Mouse (Mus musculus) cerebellum, adult 2 months (tissue): ENCODE results near the gene Ppp3ca. TPM values are rescaled to one million over a fixed set of nuclear protein-coding genes. Genes with fewer than 3 reads are reported as not detected.

Experiments
- DNase-seq, 2 experiments: peaks; one replicate each; pipeline ENCODE4 v3.0.0; 2021
- H3K27ac ChIP-seq: fragments of 200-500 bp; 2 replicates; pipeline ENCODE4 v1.5.1; 2012; ENCODE audit warnings: low read length, control low read depth, inconsistent platforms; ENCODE audit not compliant: insufficient read depth
- H3K27me3 ChIP-seq: fragments of 200-500 bp; 2 replicates; pipeline ENCODE4 v1.6.1; 2012; ENCODE audit warnings: inconsistent platforms, mild to moderate bottlenecking, low read length, moderate library complexity; ENCODE audit not compliant: control insufficient read depth, insufficient read depth
- H3K4me1 ChIP-seq: fragments of 200-500 bp; 2 replicates; pipeline ENCODE4 v1.6.1; 2011; ENCODE audit warnings: low read length; ENCODE audit not compliant: control insufficient read depth, insufficient read depth
- H3K4me3 ChIP-seq: fragments of 200-500 bp; replicated peaks from 2 replicates; pipeline ENCODE3; 2011; ENCODE audit warnings: mild to moderate bottlenecking, low read depth, low read length, control low read depth; ENCODE audit not compliant: insufficient read depth
- CTCF ChIP-seq: fragments of 200-500 bp; IDR thresholded peaks from 2 replicates; pipeline ENCODE4 v1.5.1; 2011; ENCODE audit warnings: low read depth, mild to moderate bottlenecking, control low read depth, low read length, moderate library complexity, borderline replicate concordance; ENCODE audit not compliant: insufficient read depth
- POLR2A ChIP-seq: fragments of 200-500 bp; IDR thresholded peaks from 2 replicates; pipeline ENCODE4 v1.6.1; 2011; ENCODE audit warnings: low read length, control low read depth, borderline replicate concordance; ENCODE audit not compliant: insufficient read depth
- WGBS: fragments of 180-500 bp; shearing (Covaris S2); methylation state at CpG from one replicate; pipeline ENCODE4 v1.1.7; 2018; 5-methylcytosine and 5-hydroxymethylcytosine counted together
- polyA plus RNA-seq: library from polyadenylated mRNA; depleted of rRNA; stranded (reverse); fragments of >200 nt; gene quantifications from 2 replicates; pipeline ENCODE4 v1.2.3, GENCODE M21; 2012

Gene Ppp3ca
- polyA plus RNA-seq, 1 experiment: 334 TPM

- no peak for DNase-seq
- TF ChIP-seq CTCF: no peak
- no peak for TF ChIP-seq POLR2A
- 45% methylated on average over 2 of the region's 2 CpGs for WGBS
- H3K27ac ChIP-seq: no peak overlapping the region
- H3K4me1 ChIP-seq: peaks cover 30% of the 10 kb centered on the region
- H3K4me3 ChIP-seq: no peak overlapping the region
- H3K27me3 ChIP-seq: no peaks in the 10 kb centered on the region
Measured at GRCm38 (mm10) chr3:136676991-136677390, 7.1 kb downstream of the Ppp3ca start.

GRCm38 (mm10) chr3:136678386-136678785, 8.5 kb downstream of the Ppp3ca start:
- no peak overlapping the region for H3K27ac ChIP-seq
- WGBS: 14% methylated on average over 8 of the region's 8 CpGs
- no peak overlapping the region for H3K4me3 ChIP-seq
- DNase-seq: peak; percentile 42 to 57
- TF ChIP-seq POLR2A (no peak), CTCF (no peak)
- peaks cover 34% of the 10 kb centered on the region for H3K4me1 ChIP-seq
- no peaks in the 10 kb centered on the region for H3K27me3 ChIP-seq

GRCm38 (mm10) chr3:136679903-136680491, 10.1 kb downstream of the Ppp3ca start:
- no peaks in the 10 kb centered on the region for H3K27me3 ChIP-seq
- H3K4me1 ChIP-seq: peaks cover 43% of the 10 kb centered on the region
- peak in 1 of 2 experiments; percentile 19 for DNase-seq
- 26% methylated on average over 6 of the region's 6 CpGs for WGBS
- H3K4me3 ChIP-seq: no peak overlapping the region
- TF ChIP-seq POLR2A (no peak), CTCF (no peak)
- no peak overlapping the region for H3K27ac ChIP-seq

GRCm38 (mm10) chr3:136682242-136682641, 12.3 kb downstream of the Ppp3ca start:
- 69% methylated on average over 8 of the region's 8 CpGs for WGBS
- Histone ChIP-seq H3K27me3 (no peaks in the 10 kb centered on the region), H3K4me3 (no peak overlapping the region), H3K27ac (no peak overlapping the region), H3K4me1 (peaks cover 34% of the 10 kb centered on the region)
- no peak for DNase-seq
- TF ChIP-seq POLR2A: no peak
- no peak for TF ChIP-seq CTCF

GRCm38 (mm10) chr3:136684191-136684958, 14.5 kb downstream of the Ppp3ca start:
- TF ChIP-seq CTCF (no peak), POLR2A (no peak)
- peak overlapping the region; percentile 2; the same call in 1 of the 2 replicates for H3K27ac ChIP-seq
- DNase-seq: no peak
- H3K27me3 ChIP-seq: no peaks in the 10 kb centered on the region
- peaks cover 38% of the 10 kb centered on the region for H3K4me1 ChIP-seq
- no peak overlapping the region for H3K4me3 ChIP-seq
- 36% methylated on average over 15 of the region's 15 CpGs for WGBS

GRCm38 (mm10) chr3:136686429-136686828, 16.5 kb downstream of the Ppp3ca start:
- peak; percentile 6; the same call in 1 of the 2 replicates for TF ChIP-seq CTCF
- no peak for TF ChIP-seq POLR2A
- H3K27me3 ChIP-seq: no peaks in the 10 kb centered on the region
- no peak overlapping the region for H3K4me3 ChIP-seq
- no peak for DNase-seq
- H3K4me1 ChIP-seq: peaks cover 29% of the 10 kb centered on the region
- 72% methylated on average over 8 of the region's 8 CpGs for WGBS
- H3K27ac ChIP-seq: no peak overlapping the region

GRCm38 (mm10) chr3:136688101-136688586, 18.2 kb downstream of the Ppp3ca start:
- Histone ChIP-seq H3K4me1 (peaks cover 32% of the 10 kb centered on the region; the same call in 1 of the 2 replicates), H3K27ac (no peak overlapping the region), H3K27me3 (no peaks in the 10 kb centered on the region), H3K4me3 (no peak overlapping the region)
- 37% methylated on average over 9 of the region's 9 CpGs for WGBS
- DNase-seq: no peak
- TF ChIP-seq CTCF: no peak
- no peak for TF ChIP-seq POLR2A
